Mouse (Mus musculus) retina, postnatal 1 day (tissue): ENCODE data around the gene Olfr763.
A peak's percentile ranks its signal among the peaks of the same experiment; 100 is the strongest.
"Not testable (repeated sequence)": the region's sequence is repeated elsewhere in the genome, so short reads cannot be mapped to it uniquely, and the experiment has no call there.

Source experiments
- DNase-seq: peaks from one replicate; pipeline ENCODE4 v3.0.0-alpha.2; 2012

The Olfr763 gene

GRCm38 (mm10) chr10:129010288-129010841, at the start of gene Olfr763:
Olfr763 (plus strand) TSS chr10:129010791.
- DNase-seq: no peak

- no peak for DNase-seq
Measured at GRCm38 (mm10) chr10:128964961-128965360, 45.6 kb upstream of the Olfr763 start.

DNA sequence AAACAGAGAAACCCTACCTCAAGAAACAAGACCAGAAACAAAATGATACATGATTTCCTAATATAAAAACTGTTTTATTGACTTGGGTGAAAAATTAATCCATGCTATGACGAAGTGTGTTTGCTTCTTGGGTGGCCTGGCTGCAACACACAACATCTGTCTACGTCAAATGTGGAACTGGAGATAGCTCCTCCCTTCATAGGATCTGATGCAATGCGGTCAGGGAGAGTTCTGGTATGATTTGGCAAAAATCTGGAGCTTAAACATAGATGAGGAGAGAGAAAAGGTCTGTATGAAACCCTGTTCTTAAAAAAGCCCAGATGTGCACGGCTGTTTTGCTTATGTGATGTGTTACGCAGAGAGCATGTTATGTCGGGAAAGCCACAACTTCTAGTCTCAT, 44.7 kb upstream of the Olfr763 start:
- DNase-seq: no peak

- DNase-seq: no peak
Measured at GRCm38 (mm10) chr10:128968341-128968749, 42.2 kb upstream of the Olfr763 start.

- no peak for DNase-seq
Measured at GRCm38 (mm10) chr10:128970740-128971250, 39.8 kb upstream of the Olfr763 start.

DNA sequence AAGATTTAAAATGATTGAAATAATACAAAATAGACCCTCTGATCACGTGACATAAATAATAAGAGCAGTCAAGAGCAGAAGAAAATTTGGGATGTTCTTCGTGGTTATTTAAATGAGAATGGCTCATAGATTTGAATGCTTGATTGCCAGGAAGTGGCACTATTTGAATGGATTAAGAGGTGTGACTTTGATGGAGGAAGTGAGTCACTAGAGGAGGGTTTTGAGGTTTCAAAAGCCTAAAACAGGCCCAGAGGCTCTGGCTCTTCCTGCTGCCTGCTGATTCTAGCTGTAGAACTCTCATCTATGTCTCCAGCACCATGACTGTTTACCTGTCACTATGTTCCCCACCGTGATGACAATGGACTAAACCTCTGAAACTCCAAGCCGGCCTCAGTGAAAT, 37.8 kb upstream of the Olfr763 start:
- DNase-seq: no peak

- no peak for DNase-seq
Measured at GRCm38 (mm10) chr10:128976395-128976794, 34.2 kb upstream of the Olfr763 start.

DNA sequence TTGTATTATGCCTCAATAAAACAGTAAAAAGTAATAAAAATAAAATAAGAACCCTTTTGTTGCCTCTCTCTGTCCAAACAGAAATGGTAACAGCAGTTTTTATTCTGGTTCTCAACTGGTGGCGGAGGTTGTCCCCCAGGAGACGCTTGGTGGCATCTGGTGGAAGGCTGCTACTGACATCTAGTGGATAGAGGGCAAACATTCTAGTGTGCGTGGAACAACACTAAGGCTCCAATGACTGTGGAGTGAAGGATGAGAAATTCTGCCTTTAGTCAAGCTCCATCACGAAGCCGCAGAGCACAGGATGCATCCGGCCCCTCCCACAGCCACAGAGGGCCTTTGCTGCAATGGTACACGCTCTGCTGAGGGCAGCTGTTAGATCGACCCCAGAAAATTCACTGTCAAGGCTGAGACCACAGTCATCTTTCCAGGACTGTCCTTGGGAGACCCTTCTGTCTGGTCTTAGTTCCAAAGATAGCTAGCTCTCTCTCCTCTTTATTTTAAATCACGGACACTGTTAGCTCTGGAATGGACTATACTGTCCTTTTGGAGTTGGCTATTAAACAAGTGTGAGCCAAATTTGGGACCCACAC, 33.0 kb upstream of the Olfr763 start:
- peak; percentile 72 for DNase-seq

- DNase-seq: no peak
Measured at GRCm38 (mm10) chr10:128980644-128981365, 29.8 kb upstream of the Olfr763 start.

DNA sequence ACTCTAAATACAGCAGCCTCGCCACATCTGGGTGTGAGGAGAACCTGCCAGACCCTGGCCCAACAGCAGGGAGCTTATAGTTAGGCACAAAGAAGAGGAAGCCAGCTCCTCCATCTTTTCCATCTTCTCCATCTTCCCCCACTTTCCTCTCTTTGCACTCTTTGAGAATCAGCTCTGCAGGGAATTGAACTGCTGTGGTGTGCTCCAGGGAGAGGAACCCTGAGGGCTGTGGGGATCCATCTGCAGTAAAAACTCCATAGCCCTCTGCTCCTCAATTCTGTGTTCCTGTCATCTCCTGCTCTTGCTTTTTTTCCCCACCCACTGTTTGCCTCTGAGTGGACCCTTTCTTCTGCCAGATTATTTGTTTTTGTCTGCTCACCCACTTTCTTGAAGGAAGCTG, 21.5 kb upstream of the Olfr763 start, which contains the start of gene Olfr9:
Olfr9 (plus strand) TSS at position 301 of the 400 bp plus-strand sequence.
- not testable (repeated sequence) for DNase-seq

DNA sequence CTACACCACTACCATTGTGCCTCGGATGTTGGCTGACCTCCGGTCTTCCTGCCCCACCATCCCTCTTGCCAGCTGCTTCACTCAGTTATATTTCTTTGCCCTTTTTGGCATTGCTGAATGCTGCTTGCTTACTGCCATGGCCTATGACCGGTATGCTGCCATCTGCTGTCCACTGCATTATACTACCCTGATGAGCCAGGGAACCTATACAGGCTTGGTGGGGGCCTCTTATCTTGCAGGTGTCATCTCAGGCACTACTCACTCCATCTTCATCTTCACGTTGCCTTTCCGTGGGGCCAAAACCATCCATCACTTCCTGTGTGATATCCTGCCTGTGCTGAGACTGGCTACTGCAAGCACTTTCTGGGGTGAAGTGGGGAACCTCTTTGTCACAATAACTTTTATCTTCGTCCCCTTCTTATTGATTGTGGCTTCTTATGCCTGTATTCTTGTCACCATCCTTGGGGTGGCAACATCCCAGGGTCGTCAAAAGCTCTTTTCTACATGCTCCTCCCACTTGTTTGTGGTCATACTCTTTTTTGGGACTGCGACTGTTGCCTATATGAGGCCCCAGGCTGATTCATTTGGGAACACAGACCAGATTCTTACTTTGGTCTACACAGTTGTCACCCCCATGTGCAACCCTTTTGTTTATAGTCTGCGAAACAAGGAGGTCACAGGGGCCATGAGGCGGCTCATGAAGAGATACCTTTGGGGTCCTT, 20.3 kb upstream of the Olfr763 start:
- DNase-seq: not testable (repeated sequence)

- DNase-seq: no peak
Measured at GRCm38 (mm10) chr10:128990994-128991393, 19.6 kb upstream of the Olfr763 start.

DNA sequence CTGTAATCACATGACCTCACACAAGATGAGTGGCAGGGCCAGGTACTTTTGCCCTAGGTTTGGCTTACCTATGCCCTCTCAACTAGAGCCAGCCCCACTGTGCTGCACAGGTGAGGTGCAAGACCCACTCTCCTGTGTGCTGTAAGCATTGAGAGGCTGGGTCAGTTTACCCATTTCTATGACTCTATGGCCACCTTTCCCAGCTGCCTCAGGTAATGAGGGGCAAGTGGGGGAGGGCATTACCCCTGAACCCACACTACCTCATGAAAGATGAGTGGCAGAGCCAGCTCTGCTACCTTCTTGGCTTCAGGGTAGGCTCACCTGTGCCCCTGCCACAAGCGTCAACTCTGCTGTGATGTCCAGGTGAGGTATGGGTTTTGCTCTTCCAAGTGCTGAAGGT, 14.8 kb upstream of the Olfr763 start:
- DNase-seq: no peak

DNA sequence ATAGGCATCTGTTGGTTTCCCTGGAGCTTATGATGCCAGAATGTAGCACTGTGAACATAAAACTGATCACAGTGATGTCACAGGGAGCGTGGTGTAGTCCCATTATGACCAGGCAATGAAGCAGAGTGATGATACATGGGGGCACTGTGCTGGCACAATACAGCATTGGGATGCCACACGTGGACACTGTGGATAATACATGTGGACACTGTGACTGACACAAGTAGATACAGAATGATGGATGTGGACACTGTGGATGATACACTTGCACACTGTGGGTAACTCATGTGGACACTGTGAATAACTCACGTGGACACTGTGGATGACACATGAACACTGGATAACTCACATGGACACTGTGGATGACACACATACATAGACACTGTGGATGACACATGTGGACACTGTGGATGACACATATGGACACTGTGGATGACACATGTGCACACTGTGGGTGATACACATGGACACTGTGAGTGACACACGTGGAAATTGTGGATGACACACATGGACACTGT, 14.0 kb upstream of the Olfr763 start:
- DNase-seq: no peak

- no peak for DNase-seq
Measured at GRCm38 (mm10) chr10:129004032-129004920, 6.3 kb upstream of the Olfr763 start.

- not testable (repeated sequence) for DNase-seq
Measured at GRCm38 (mm10) chr10:129011511-129011910, 920 bp downstream of the Olfr763 start.

- no peak for DNase-seq
Measured at GRCm38 (mm10) chr10:129014477-129014876, 3.9 kb downstream of the Olfr763 start.

DNA sequence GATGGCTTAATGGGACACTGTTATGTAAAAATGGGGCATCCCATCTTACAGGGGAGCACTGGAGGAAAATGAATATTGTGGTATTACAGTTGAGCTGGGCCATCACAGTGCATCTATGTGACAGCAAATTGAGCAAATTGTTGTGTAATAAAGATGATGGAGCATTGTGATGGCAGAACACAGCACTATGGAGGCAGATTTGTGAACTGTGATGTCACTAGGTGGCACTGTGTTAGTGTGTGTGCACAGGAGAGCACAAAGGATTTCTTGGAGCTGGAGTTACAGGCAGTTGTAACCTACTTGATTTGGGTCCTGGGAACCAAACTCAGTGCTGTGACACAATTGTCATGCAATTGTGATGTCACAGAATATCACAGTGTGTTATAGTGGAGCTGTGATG, 12.7 kb downstream of the Olfr763 start:
- DNase-seq: peak; percentile 5

DNA sequence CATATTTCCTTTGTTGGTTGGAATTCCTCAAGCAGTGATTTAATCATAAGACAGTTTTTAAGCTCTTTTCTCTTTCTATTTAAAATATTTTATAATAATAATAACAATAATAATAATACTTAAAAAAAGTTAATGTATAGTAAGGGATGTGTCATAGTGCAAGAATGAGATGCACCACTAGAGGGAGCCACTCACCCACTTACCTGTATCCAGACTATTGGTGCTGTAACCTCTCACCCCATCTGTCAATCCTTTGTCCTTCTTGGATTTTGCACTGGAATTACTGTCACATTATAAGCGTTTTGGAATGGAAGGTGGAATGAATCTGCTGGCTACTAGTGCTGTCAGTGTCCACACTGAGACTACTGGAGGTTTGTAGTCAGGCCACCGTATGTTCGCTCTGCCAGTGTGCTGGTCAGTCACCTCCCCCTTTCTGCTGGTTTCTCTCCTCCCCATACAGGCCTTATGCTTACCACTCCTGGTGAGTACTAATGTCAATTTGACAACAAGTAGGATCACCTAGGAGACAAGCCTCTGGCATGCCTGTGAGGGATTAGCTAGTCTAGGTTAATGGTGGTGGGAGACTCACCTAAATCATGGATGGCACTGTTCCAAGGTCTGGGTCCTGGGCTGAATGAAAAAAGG, 15.5 kb downstream of the Olfr763 start:
- DNase-seq: peak; percentile 69

GRCm38 (mm10) chr10:129028343-129028742, 17.8 kb downstream of the Olfr763 start:
- DNase-seq: no peak

- no peak for DNase-seq
Measured at GRCm38 (mm10) chr10:129039796-129040195, 29.2 kb downstream of the Olfr763 start, which contains the start of gene Olfr764-ps1. Olfr764-ps1 (minus strand) TSS chr10:129039896.
